Mouse (Mus musculus) forebrain, embryonic 14.5 days (tissue): ENCODE data around the gene Shank3. TPM values are rescaled to one million over a fixed set of nuclear protein-coding genes. Genes with fewer than 3 reads are reported as not detected.

ENCODE experiments used
- ATAC-seq: fragments of 200-750 bp; cut with Nextera tagmentation; 2 replicates; pipeline ENCODE4 v1.8.0; 2017; ENCODE audit warnings: mild to moderate bottlenecking, moderate library complexity
- DNase-seq: peaks from one replicate; pipeline ENCODE4 v3.0.0-alpha.2; 2015; ENCODE audit warnings: low spot score
- H3K27ac ChIP-seq: fragments of 300-500 bp; sonication (generic); 2 replicates; pipeline ENCODE4 v1.5.1; 2014; ENCODE audit warnings: low read depth, mild to moderate bottlenecking, control low read depth, low read length, moderate library complexity
- H3K27me3 ChIP-seq: fragments of 300-500 bp; sonication (generic); replicated peaks from 2 replicates; pipeline ENCODE4 v1.6.1; 2014; ENCODE audit warnings: low read length, control low read depth, mixed read lengths; ENCODE audit not compliant: control insufficient read depth, insufficient read depth
- H3K36me3 ChIP-seq: fragments of 300-500 bp; sonication (generic); 2 replicates; pipeline ENCODE4 v1.6.1; 2014; ENCODE audit warnings: low read length, control low read depth; ENCODE audit not compliant: control insufficient read depth, insufficient read depth
- H3K4me1 ChIP-seq: fragments of 300-500 bp; sonication (generic); 2 replicates; pipeline ENCODE4 v1.6.1; 2014; ENCODE audit warnings: antibody characterized with exemption, low read length, control low read depth; ENCODE audit not compliant: control insufficient read depth, insufficient read depth
- H3K4me2 ChIP-seq: fragments of 300-500 bp; sonication (generic); 2 replicates; pipeline ENCODE4 v1.6.1; 2014; ENCODE audit warnings: mild to moderate bottlenecking, control low read depth, low read length
- H3K4me3 ChIP-seq: fragments of 300-500 bp; sonication (generic); 2 replicates; pipeline ENCODE4 v1.5.1; 2014; ENCODE audit warnings: low read depth, low read length, control low read depth
- H3K9ac ChIP-seq: fragments of 300-500 bp; sonication (generic); 2 replicates; pipeline ENCODE4 v1.6.1; 2014; ENCODE audit warnings: mild to moderate bottlenecking, low read length, control low read depth, moderate library complexity
- H3K9me3 ChIP-seq: fragments of 300-500 bp; sonication (generic); replicated peaks from 2 replicates; pipeline ENCODE4 v1.6.1; 2016; ENCODE audit warnings: low read length, control low read depth, mixed read lengths; ENCODE audit not compliant: control insufficient read depth
- WGBS: fragments of 180-500 bp; shearing (Covaris S2); extraction: QIAGEN DNeasy Blood & Tissue Kit; methylation state at CpG from one replicate; pipeline ENCODE4 v1.1.7; 2014; 5-methylcytosine and 5-hydroxymethylcytosine counted together
- polyA plus RNA-seq: library from polyadenylated mRNA; unstranded; fragments of >200 nt; fragmentation: Nextera tagmentation; extraction: Ambion mirVana; gene quantifications from 2 replicates; pipeline ENCODE4 v1.2.1, GENCODE M21; 2014

Gene Shank3
- polyA plus RNA-seq, 1 experiment from 2014 or later = 4.8 TPM

DNA sequence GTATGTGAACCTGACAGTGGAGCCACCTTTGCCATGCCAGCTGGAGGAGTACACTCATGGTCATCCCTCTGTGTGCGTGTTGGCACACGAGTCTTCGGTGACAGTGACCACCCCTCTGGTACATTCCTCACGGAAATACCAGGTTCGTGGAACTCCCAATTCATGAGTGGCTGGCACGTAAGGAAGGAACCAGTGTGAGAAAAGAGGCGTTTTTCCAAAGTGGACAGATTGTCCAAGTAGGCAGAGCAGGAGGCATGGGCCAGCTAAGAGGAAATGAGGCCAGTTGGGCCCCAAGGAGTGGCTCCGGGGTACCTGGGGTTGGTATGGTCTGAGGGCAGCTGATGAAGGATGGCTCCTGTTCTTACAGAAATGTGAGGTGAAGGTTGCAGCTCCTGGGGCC, 26.0 kb downstream of the Shank3 start:
- no peak overlapping the region for H3K4me3 ChIP-seq
- no peak overlapping the region for H3K27ac ChIP-seq
- H3K9ac ChIP-seq = no peak overlapping the region
- WGBS = 96% methylated on average over 8 of the region's 8 CpGs
- no peaks in the 10 kb centered on the region for H3K9me3 ChIP-seq
- no peak overlapping the region for H3K4me2 ChIP-seq
- H3K4me1 ChIP-seq = no peaks in the 10 kb centered on the region; the same call in 1 of the 2 replicates
- ATAC-seq (no peak), DNase-seq (no peak)
- peaks cover 12% of the 10 kb centered on the region; the same call in 1 of the 2 replicates for H3K27me3 ChIP-seq
- no peaks in the 10 kb centered on the region for H3K36me3 ChIP-seq

GRCm38 (mm10) chr15:89525896-89526295, 26.5 kb downstream of the Shank3 start:
- 90% methylated on average over 7 of the region's 7 CpGs for WGBS
- Histone ChIP-seq H3K4me1 (no peaks in the 10 kb centered on the region; the same call in 1 of the 2 replicates), H3K27me3 (peaks cover 12% of the 10 kb centered on the region; the same call in 1 of the 2 replicates), H3K9me3 (no peaks in the 10 kb centered on the region), H3K36me3 (no peaks in the 10 kb centered on the region), H3K4me2 (no peak overlapping the region), H3K27ac (no peak overlapping the region), H3K9ac (no peak overlapping the region), H3K4me3 (no peak overlapping the region)
- DNase-seq (no peak), ATAC-seq (no peak)

DNA sequence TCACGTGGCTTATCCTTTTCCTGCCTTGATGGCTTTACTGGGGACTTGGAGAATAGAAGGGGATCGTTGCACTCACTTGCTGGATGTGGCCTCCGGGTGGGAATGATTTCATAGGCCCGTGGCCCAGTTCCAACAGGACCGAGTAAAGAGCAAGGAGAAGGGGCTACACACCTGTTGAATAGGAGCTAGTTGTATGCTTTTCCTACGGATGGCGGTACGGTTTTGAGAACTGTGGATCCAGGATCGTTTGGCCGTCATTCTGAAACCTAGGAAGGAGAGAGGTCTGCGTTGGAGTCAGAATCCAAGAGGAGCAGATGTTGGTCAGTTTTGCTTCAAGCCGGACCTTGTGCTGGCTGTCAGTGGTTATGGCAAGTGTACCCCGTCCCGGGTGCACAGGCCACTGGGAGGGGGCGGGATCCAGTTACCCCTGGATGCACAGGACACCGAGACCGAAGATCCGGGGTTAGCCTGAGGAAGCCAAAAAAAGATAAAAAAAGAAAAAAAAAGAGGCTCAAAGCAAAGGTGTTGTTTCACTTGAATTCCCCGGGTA, 27.4 kb downstream of the Shank3 start:
- no peak overlapping the region for H3K27ac ChIP-seq
- no peak overlapping the region for H3K4me2 ChIP-seq
- peaks cover under 1% of the 10 kb centered on the region for H3K4me1 ChIP-seq
- 94% methylated on average over 19 of the region's 19 CpGs for WGBS
- no peak overlapping the region for H3K4me3 ChIP-seq
- peaks cover 12% of the 10 kb centered on the region; the same call in 1 of the 2 replicates for H3K27me3 ChIP-seq
- H3K9ac ChIP-seq = no peak overlapping the region
- DNase-seq = no peak
- no peaks in the 10 kb centered on the region for H3K9me3 ChIP-seq
- ATAC-seq = no peak
- no peaks in the 10 kb centered on the region for H3K36me3 ChIP-seq

DNA sequence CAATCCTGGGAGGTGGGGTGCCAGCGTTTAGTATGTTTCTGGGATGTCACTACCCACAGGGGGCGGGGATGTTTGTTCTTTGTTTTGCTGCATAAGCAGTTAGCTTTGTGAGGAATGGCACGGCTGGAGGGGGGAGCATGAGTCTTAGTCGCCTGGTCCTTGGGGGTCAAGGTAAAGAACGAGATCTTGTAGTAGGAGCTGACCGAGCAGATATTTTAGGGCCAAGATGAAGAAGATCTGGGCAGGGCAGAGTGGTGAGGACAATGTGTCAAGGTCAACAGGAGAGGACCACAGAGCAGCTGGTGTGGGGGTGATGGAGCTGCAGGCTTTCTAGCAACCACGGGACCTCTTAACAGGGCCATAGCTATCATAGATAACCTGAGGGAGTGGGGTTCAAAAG, 28.0 kb downstream of the Shank3 start:
- Histone ChIP-seq H3K36me3 (no peaks in the 10 kb centered on the region), H3K4me2 (no peak overlapping the region), H3K27me3 (peaks cover 11% of the 10 kb centered on the region; the same call in 1 of the 2 replicates), H3K9ac (no peak overlapping the region), H3K4me3 (no peak overlapping the region), H3K4me1 (peaks cover 7% of the 10 kb centered on the region), H3K27ac (no peak overlapping the region), H3K9me3 (no peaks in the 10 kb centered on the region)
- DNase-seq = no peak
- 74% methylated on average over 7 of the region's 7 CpGs for WGBS
- ATAC-seq = no peak

DNA sequence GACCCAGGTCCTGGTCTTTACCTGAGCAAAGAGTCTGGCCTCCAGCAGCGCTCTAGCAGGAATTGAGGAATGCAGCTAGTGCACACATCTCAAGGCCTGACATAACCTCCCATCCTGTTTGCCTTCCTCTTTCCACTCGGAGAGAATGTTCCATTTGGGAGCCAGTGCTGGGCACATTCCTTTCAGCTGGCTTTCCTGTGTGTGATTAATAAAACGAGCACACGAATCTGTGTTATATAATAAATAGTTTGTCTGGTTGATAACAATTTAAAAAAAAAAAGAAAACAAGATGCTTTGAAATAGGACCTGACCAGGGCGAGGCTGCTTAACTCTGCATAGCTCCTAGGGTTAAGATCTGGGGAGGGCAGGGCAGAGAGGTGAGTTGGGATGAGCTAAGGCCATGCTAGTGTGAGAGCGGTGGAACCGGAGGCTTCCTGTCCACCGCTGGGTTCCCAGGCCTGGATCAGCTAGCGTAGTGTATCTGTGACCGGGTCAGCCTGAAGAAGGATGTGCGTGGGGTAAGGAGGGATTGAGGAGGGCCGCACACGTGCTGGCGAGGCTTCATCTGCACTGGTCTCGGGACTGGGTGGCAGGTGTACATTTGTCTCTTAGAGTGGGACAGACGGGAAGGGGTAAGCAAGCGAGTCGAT, 28.9 kb downstream of the Shank3 start:
- ATAC-seq = no peak
- WGBS = 90% methylated on average over 18 of the region's 18 CpGs
- Histone ChIP-seq H3K27ac (no peak overlapping the region), H3K4me1 (peaks cover 15% of the 10 kb centered on the region), H3K27me3 (0 out of 2 replicates have a peak, but pooled peaks cover 3% of the 10 kb centered on the region), H3K9ac (no peak overlapping the region), H3K4me2 (no peak overlapping the region), H3K4me3 (no peak overlapping the region), H3K9me3 (no peaks in the 10 kb centered on the region), H3K36me3 (no peaks in the 10 kb centered on the region)
- no peak for DNase-seq

GRCm38 (mm10) chr15:89528923-89529322, 29.5 kb downstream of the Shank3 start:
- Histone ChIP-seq H3K4me2 (no peak overlapping the region), H3K27me3 (0 out of 2 replicates have a peak, but pooled peaks cover 3% of the 10 kb centered on the region), H3K4me1 (peaks cover 20% of the 10 kb centered on the region), H3K9ac (no peak overlapping the region), H3K36me3 (no peaks in the 10 kb centered on the region), H3K4me3 (no peak overlapping the region), H3K9me3 (no peaks in the 10 kb centered on the region), H3K27ac (no peak overlapping the region)
- no peak for ATAC-seq
- no peak for DNase-seq
- 94% methylated on average over 10 of the region's 10 CpGs for WGBS

- no peaks in the 10 kb centered on the region for H3K9me3 ChIP-seq
- WGBS = under 1% methylated on average over 4 of the region's 4 CpGs
- H3K36me3 ChIP-seq = no peaks in the 10 kb centered on the region
- ATAC-seq (no peak), DNase-seq (peak; percentile 70)
- no peak overlapping the region for H3K4me3 ChIP-seq
- H3K27ac ChIP-seq = no peak overlapping the region
- no peak overlapping the region for H3K9ac ChIP-seq
- peaks cover 20% of the 10 kb centered on the region for H3K4me1 ChIP-seq
- no peak overlapping the region for H3K4me2 ChIP-seq
- H3K27me3 ChIP-seq = no peaks in the 10 kb centered on the region
Observed at GRCm38 (mm10) chr15:89530336-89530735, 30.9 kb downstream of the Shank3 start.

DNA sequence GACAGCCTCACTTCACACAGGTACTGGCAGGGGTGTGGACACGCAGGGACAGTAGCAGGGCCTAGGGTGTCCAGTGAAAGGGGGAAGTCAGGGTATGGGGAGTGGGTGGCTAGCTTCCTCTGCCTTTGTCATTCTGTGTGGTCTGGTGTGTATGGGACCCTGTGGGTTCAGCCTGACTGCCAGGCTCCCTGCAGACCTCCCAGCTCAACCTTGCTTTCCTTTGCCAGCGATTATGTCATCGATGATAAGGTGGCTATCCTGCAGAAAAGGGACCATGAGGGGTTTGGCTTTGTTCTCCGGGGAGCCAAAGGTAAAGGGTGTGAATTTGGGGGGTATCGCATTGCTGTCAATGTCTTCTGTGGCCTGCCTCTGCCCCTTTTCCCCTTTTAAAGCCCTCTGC, 32.0 kb downstream of the Shank3 start:
- H3K4me3 ChIP-seq = no peak overlapping the region
- no peak for DNase-seq
- H3K4me2 ChIP-seq = no peak overlapping the region
- H3K9me3 ChIP-seq = no peaks in the 10 kb centered on the region
- H3K4me1 ChIP-seq = peaks cover 20% of the 10 kb centered on the region
- no peaks in the 10 kb centered on the region for H3K27me3 ChIP-seq
- no peak overlapping the region for H3K9ac ChIP-seq
- no peaks in the 10 kb centered on the region for H3K36me3 ChIP-seq
- H3K27ac ChIP-seq = no peak overlapping the region
- 92% methylated on average over 5 of the region's 5 CpGs for WGBS
- no peak for ATAC-seq
